Mouse (Mus musculus): ENCODE results near the gene Dph7.
"Not testable (repeated sequence)": the region's sequence is repeated elsewhere in the genome, so short reads cannot be mapped to it uniquely, and the experiment has no call there.

The Dph7 gene

DNA sequence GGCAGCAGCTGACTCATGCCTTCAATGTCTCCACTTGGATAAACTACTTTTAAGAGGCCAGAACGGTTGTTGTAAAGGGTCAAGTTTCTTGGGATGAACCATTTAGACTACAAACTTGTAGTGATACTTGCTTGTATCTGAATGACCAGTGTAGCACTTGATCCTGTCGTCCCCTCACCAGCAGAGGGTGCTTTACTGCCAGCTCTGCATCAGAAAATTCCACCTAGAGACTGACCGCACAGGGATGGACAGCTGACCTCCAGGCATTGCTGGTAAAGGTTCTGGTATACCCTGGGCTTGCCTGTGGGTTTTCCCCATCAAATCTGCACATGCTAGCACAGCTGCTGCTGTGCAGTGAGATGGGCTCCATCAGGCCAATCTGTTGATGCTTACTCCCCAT is 1.3 kb upstream of the Dph7 start:
- CTCF ChIA-PET: interaction anchor here (0.6 to 0.8 kb wide), 2 partner anchors 12 to 77 kb away, joined by 3 to 11 read pairs; no protein-coding TSS in a partner anchor

DNA sequence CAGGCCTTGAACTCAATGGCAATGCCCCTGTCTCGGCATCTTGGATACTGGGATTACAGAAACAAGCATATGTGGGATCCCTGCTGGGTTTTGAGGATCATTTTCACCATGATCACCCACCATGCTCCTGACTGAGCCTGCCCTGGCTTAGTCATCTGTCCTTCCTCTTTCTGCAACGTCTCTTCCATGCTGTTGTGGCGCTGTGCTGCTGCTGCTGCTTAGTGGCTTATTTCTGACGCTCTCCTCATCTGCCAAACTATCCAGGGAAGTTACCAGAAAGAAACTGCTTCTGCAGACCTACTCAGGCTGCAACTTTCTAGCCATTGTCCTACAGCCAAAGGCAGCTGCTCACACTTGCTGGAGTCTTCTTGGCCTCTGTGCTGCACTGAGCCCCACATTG is 8.2 kb downstream of the Dph7 start:
- CTCF ChIA-PET: no interaction called here

DNA sequence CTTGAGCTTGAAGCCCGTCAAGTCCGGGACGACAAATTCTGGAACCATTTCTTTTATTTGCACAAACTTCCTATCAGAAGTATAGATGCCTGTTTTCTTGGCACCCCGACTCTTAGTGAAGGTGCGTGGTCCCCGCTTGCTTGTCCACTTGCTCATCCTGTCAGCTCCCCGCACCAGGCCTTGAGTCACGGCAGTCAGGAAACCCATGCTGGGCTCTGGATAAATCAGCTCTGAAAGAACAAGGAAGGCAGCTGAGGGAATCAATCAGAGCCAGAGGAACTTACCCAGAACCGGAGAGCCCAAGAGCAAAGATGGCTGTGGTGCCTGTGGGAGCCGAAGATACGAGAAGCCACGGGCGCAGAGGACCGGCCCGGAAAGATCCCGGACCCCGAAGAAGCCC is 12.3 kb downstream of the Dph7 start:
- CTCF ChIA-PET: not testable (repeated sequence)

DNA sequence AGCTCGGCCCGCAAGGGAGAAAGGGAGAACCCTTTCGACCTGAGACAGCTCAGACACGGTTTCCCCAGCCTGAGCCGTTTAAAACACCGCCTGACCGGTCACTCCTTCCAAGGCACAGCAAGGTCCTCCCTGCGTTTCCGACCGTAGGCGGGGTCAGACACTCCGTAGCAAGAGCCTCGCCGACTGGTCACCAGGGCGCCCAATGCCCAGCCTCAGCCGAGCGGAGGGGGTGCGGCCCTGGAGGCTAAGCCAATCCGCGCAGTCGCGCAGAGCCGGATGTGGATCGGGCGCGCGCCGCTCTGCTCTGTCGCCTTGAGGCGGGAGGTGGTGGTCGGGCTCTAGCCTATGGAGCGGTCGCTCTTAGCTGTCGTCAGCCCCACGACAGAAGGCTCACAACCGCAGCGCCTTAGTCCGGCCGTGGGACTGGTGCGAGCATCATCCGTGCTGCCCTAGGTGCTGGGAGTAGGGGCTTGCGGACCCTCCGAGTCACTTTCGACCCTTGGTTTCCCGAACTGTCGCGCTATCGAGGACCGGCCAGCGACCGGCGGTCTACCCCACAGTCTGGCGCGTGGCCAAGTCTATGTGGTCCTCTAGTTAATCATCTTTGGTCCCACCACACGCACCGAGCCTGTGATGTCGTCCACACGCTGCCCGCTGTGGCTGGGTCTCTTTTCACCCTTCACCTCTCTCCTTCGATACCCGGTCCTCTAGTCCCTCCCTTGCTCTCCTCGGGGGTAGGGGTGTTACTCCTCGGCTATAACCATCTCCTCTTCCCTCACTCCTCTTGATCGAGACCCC is 12.9 kb downstream of the Dph7 start, which contains the start of gene Mrpl41:
TSS of gene Mrpl41 (minus strand) at position 193 of the 798 bp plus-strand sequence.
- CTCF ChIA-PET: interaction anchor here (0.9 kb wide), 1 partner anchor 1018 kb away, joined by 4 read pairs; no protein-coding TSS in a partner anchor

DNA sequence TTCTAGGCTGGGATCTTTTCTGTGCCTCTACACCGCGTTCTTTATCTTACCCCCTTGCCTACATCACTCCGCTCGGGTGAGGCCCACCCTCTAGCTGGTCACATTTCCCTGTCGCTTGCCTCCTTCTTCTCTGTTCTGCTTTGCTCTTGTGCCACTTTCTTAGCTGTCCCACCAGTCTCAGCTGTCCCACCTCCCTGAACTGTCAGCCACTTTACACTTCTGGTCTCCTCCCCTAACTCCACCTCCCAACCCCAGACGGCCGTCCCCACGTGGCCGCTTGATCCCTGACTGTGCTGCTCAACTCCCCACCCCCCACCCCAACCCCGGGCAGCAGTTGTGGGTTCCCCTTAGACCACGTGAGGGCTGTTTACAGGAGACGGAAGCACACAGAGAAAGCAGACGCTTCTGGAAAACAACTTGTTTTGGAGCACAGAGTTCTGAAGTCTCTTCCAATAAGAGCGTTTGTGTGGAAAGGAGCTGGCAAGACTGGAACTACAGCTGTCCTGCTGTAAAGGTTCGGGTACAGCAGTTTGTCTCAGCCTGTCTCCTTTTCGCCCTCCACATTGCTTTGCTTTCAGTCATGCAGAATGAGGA is 13.6 kb downstream of the Dph7 start, which contains the start of gene Pnpla7:
TSS of gene Pnpla7 (plus strand) at position 330 of the 594 bp plus-strand sequence.
- CTCF ChIA-PET: interaction anchor here (0.9 kb wide), 1 partner anchor 1017 kb away, joined by 4 read pairs; no protein-coding TSS in a partner anchor

DNA sequence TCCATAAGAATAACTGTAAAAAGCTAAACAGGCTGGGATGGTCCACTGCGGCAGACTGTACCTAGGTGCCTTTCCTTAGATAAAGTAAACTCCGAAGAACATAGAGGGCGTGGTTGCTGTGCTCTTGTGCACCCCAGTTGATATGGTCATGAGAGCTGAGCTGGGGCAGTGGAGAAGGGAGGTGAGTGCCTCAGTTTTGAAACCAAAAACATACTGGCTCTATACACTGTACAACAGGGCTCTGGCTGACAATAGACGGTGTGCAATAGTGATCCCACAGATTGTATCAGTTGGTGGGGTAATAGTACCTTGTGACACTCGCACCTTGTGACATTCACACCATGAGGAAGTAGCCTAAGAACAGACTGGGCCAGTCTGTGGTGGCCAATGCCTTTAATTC is 14.8 kb downstream of the Dph7 start:
- CTCF ChIA-PET: no interaction called here

DNA sequence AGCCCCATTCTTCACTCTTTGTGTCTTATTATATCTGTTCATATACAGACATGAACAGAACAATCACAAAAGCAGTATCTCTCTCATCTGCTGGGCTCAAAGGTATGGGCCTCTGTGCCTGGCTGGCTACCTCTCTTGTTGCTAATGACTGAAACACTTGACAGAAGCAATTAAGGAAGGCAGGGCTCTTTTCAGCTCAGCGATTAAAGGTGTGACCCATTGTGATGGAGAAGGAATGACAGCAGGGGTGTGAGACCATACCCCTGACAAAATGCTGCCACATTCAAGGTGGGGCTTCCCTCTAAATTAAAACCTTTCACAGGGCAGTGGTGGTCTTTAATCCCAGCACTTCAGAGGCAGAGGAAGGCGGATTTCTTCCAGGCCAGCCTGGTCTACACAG is 25.6 kb downstream of the Dph7 start:
- CTCF ChIA-PET: no interaction called here

DNA sequence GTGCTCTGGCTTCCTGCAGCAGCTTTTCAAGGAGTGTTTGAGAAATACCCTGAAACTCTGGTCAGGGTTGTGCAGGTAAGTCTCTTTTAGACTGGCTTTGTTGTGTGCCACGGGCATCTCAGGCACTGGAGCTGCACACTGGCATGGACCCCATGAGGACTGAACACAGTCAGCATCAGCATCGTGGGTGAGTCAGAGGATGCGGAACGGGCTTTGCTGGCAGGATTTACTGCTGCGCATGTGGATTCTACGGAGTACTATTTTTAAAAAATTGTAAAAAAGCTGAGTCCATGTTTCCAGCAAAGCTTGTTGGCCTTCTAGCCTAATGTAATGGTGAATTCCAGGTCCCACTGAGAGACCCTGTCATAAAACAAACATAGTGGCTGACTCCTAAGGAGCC is 33.1 kb downstream of the Dph7 start:
- CTCF ChIA-PET: no interaction called here

DNA sequence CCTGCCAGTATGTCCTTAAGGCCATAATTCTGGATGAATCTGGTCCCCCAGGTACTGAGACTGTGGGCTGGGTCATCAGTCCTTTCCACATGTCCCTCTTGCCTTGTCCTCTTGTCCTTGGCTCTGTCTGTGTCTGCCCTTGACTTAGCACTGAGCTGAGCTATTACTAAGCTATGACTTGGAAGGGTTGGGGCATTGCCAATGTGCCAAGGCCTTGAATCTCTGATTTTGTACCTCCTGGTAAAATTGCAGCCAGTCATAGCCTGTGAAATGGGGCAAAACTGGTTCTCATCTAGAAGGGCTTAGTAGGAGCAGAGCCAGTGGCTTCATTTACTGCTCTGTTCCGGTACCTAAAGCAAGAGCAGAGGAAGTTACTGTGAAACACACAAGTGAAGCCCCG is 34.3 kb downstream of the Dph7 start:
- CTCF ChIA-PET: no interaction called here

DNA sequence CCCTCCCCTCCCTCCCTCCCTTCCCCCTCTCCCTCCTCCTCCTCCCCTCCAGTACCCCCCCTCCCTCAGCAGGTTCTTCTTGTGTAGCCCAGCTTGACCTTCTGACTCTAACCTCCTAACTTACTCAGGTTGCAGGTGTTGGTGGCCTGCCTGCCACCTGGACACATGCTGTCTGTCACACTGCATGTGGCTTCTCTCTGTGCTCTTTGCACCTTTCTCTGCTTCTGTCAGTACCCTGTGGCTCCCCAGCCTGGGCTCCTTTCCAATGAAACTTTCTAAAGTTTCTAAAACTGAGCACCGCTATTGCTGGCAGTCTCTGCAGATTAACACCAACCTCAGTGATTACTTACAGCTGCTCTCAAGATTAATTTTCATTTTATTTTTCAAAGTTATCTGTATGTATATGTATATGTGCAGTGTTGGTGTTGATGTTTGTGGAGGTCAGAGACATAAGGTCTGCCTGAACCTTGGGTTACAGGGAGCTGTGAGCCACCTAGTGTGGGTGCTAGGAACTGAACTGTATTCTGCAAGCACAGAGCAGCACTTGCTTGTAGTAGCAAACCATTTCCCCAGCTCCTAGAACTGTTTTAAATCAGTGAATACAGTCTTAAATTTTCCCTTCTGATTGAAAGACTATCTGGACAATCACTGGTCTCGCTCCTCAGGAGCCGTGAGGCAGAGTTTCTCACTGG is 38.5 kb downstream of the Dph7 start:
- CTCF ChIA-PET: no interaction called here

DNA sequence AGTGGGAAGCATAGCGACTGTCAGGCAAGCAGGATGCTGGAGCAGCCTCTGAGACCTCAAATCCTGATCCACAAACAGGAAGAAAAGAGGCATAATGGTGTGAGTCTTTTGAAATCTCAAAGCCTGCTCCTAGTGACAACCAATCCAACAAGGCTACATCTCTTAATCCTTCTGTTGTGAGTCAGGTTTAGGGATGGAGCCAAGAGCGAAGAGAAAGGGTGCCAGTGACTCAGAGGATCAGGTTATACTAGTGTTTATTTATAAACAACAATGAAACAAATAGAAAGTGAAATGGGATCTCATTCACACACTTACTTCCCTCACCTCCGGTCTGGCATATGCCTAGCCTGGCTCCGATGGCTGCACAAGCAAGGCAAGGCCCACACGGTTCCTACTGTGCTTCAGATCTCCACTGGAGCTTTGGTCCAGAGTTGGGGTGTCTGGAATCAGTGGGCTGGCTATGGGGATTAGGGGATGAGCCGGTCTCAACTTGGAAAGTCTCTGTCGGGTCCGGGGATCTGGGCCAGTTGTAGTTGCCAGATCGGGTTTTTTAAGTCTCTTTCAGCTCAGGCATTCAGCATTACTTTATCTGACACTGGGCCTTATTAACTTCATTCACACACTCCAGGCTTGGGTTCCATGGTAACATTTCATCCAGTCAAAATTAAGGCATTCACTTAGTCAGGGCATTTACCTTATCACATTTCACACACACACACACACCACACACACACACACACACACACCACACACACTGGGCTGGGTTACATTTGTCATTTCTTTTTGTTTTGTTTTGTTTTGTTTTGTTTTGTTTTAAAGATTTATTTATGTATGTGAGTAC is 42.0 kb downstream of the Dph7 start:
- CTCF ChIA-PET: interaction anchor here (0.7 kb wide), 1 partner anchor 166 kb away, joined by 4 read pairs; no protein-coding TSS in a partner anchor

DNA sequence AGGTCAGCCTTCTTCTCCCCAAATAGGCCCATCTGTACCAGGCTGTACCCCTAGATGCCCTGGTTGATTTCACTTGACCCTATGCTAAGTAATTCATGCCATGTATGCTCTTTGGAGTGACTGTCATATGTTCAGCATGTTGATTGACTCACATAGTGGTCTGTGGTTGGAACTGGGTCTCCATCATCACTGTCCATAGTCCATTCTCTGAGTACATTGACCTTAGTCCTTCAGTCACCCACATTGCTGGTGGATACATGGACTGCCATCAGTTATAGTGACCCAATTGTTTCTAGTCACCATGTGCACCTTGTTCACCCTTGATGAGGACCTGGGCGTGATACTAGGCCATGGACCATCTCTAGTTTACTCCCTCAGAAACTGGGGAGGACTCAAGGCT is 44.6 kb downstream of the Dph7 start:
- CTCF ChIA-PET: no interaction called here

DNA sequence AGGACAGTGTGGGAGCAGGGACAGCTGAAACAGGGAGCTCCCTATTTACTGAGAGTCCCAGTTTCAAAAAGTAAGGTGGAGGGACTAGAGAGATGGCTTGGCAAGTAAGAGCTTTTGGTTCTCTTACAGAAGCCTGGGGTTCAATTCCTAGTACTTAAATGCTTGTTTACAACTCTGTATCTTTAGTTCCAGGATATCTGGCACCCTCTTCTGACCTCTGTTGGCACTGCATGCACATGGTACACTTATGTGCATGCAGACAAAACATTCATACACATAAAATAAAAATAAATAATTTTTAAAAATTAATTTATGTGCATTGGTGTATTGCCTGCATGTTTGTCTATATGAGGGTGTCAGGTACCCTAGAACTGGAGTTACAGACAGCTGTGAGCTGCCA is 46.0 kb downstream of the Dph7 start:
- CTCF ChIA-PET: interaction anchor here (0.7 kb wide), 1 partner anchor 107 kb away, joined by 3 read pairs; no protein-coding TSS in a partner anchor

Data from spleen, embryonic (tissue).